Mouse (Mus musculus) cerebellum, adult 2 months (tissue): ENCODE data around the gene Gm36210. TPM values are rescaled to one million over a fixed set of nuclear protein-coding genes. Genes with fewer than 3 reads are reported as not detected.
A peak's percentile ranks its signal among the peaks of the same experiment; 100 is the strongest.
"Not testable (repeated sequence)": the region's sequence is repeated elsewhere in the genome, so short reads cannot be mapped to it uniquely, and the experiment has no call there.

Experiments used
- DNase-seq, 2 experiments: peaks; one replicate each; pipeline ENCODE4 v3.0.0; 2021
- H3K27ac ChIP-seq: fragments of 200-500 bp; 2 replicates; pipeline ENCODE4 v1.5.1; 2012; ENCODE audit warnings: low read length, control low read depth, inconsistent platforms; ENCODE audit not compliant: insufficient read depth
- H3K27me3 ChIP-seq: fragments of 200-500 bp; 2 replicates; pipeline ENCODE4 v1.6.1; 2012; ENCODE audit warnings: inconsistent platforms, mild to moderate bottlenecking, low read length, moderate library complexity; ENCODE audit not compliant: control insufficient read depth, insufficient read depth
- H3K4me1 ChIP-seq: fragments of 200-500 bp; 2 replicates; pipeline ENCODE4 v1.6.1; 2011; ENCODE audit warnings: low read length; ENCODE audit not compliant: control insufficient read depth, insufficient read depth
- H3K4me3 ChIP-seq: fragments of 200-500 bp; replicated peaks from 2 replicates; pipeline ENCODE3; 2011; ENCODE audit warnings: mild to moderate bottlenecking, low read depth, low read length, control low read depth; ENCODE audit not compliant: insufficient read depth
- CTCF ChIP-seq: fragments of 200-500 bp; IDR thresholded peaks from 2 replicates; pipeline ENCODE4 v1.5.1; 2011; ENCODE audit warnings: low read depth, mild to moderate bottlenecking, control low read depth, low read length, moderate library complexity, borderline replicate concordance; ENCODE audit not compliant: insufficient read depth
- POLR2A ChIP-seq: fragments of 200-500 bp; IDR thresholded peaks from 2 replicates; pipeline ENCODE4 v1.6.1; 2011; ENCODE audit warnings: low read length, control low read depth, borderline replicate concordance; ENCODE audit not compliant: insufficient read depth
- WGBS: fragments of 180-500 bp; shearing (Covaris S2); methylation state at CpG from one replicate; pipeline ENCODE4 v1.1.7; 2018; 5-methylcytosine and 5-hydroxymethylcytosine counted together
- polyA plus RNA-seq: library from polyadenylated mRNA; depleted of rRNA; stranded (reverse); fragments of >200 nt; gene quantifications from 2 replicates; pipeline ENCODE4 v1.2.3, GENCODE M21; 2012

The Gm36210 gene
- polyA plus RNA-seq, 1 experiment = 0.61 TPM

DNA sequence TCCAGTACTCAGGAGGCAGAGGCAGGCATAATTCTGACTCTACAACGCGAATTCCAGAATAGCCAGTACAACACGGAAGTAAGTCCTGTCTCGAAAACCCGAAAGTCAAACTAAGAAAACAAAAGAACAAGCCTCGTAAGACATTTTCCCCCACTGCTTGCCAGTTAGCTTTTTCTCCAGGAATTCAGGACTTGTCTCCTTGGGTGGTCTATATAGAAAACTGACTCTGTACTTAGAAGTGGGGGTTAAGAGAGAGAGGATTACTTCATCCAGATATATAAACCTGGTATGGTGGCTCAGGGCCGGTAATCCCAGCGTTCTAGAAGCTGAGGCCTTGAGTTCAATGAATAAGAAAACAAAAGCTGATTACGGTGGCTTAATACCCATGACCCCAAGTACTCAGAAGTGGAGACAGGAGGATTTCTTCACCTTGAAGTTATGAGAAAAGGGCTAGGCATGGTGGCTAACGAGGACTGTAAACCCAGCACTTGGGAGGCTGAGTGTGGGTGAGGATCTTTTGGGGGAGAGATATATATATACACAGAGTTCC, 39.6 kb downstream of the Gm36210 start:
- Histone ChIP-seq H3K27ac (peak overlapping the region; percentile 68), H3K4me1 (peaks cover 3% of the 10 kb centered on the region), H3K4me3 (peak overlapping the region; percentile 83), H3K27me3 (no peaks in the 10 kb centered on the region)
- DNase-seq = no peak
- WGBS = 43% methylated on average over 10 of the region's 10 CpGs
- TF ChIP-seq CTCF (no peak), POLR2A (no peak)

DNA sequence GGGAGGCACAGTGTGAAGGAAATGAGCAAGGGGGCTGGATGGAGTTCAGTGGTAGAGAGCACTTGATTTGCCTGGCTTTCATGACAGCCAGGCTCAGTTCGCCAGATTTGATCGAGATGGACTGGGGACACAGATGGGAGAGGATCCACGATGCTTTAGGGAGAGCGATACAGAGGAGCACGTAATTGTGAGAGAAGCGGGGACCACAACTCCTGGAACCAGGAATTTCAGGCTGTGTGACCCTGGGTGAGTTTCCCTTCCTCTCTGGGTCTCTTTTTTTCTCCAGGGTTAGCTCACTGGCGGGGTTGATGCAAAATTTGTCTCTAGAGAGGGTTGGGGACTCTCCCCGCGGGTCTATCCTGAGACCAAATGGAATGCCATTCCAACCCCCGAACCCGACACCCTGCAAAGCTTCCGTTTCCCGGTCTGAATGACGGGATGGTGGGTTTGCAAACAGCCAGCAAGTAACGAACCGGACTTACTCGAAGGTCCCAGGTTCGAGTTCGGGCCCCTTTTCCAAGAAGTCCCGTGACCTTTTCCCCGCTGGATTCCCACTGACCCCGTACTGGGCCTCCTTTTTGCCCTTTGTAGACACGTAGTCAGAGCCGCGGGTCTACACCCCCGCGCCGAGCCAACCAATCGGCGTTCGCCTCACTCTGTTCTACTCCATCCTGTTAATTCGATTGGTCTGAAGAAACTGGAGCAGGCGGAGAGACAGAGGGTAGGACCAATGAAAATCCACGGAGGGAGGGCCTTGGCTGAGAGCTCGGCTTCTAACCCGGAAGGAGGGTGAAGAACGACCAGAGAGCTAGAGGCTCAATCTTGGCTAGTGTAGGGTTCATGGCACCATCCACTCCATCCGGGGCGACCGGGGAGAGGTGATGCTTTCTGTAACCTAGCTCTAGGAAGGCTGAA, 40.5 kb downstream of the Gm36210 start:
- 3% methylated on average over 40 of the region's 40 CpGs for WGBS
- peak overlapping the region; percentile 79 for H3K27ac ChIP-seq
- no peaks in the 10 kb centered on the region for H3K27me3 ChIP-seq
- DNase-seq = peak; percentile 98 to 99
- TF ChIP-seq CTCF (no peak), POLR2A (peak; percentile 91; the same call in 1 of the 2 replicates)
- H3K4me1 ChIP-seq = peaks cover 3% of the 10 kb centered on the region
- H3K4me3 ChIP-seq = peak overlapping the region; percentile 83

DNA sequence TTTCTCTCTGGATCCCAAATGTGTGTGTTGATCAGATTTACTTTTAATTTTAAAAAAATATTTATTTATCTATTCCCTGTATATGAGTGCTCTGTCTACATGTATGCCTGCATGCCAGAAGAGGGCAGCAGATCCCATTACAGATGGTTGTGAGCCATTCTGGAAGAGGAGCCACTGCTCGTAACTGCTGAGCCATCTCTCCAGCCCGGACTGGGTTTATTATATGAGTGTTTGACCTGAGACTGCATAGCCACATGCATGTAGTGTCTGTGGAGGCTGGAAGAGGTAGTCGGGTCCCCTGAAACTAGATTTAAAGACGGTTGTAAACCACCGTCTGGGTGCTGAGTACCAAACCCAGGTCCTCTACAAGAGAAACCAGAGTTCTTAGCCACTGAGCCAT, 41.2 kb downstream of the Gm36210 start:
- H3K27ac ChIP-seq = peak overlapping the region; percentile 79; the same call in 1 of the 2 replicates

GRCm38 (mm10) chr7:4864130-4864845, 42.0 kb downstream of the Gm36210 start:
- no peak for DNase-seq
- Histone ChIP-seq H3K27ac (no peak overlapping the region), H3K27me3 (no peaks in the 10 kb centered on the region), H3K4me3 (no peak overlapping the region), H3K4me1 (peaks cover 3% of the 10 kb centered on the region)
- TF ChIP-seq POLR2A (no peak), CTCF (no peak)
- 87% methylated on average over 5 of the region's 5 CpGs for WGBS

More for the DNA sequence above, 41.2 kb downstream of the Gm36210 start:
- Histone ChIP-seq H3K27me3 (no peaks in the 10 kb centered on the region), H3K4me3 (peak overlapping the region; percentile 83), H3K4me1 (peaks cover 3% of the 10 kb centered on the region)
- 60% methylated on average over 5 of the region's 5 CpGs for WGBS
- no peak for TF ChIP-seq POLR2A
- TF ChIP-seq CTCF = peak; percentile 36; the same call in 1 of the 2 replicates
- peak; percentile 56 to 65 for DNase-seq

GRCm38 (mm10) chr7:4863541-4864080, 42.7 kb downstream of the Gm36210 start:
- WGBS = 78% methylated on average over 7 of the region's 7 CpGs
- Histone ChIP-seq H3K4me3 (no peak overlapping the region), H3K27ac (peak overlapping the region; percentile 40; the same call in 1 of the 2 replicates), H3K27me3 (no peaks in the 10 kb centered on the region), H3K4me1 (peaks cover 3% of the 10 kb centered on the region)
- no peak for DNase-seq
- no peak for TF ChIP-seq POLR2A
- no peak for TF ChIP-seq CTCF

GRCm38 (mm10) chr7:4863041-4863440, 43.3 kb downstream of the Gm36210 start:
- DNase-seq = peak; percentile 58 to 59
- WGBS = 3% methylated on average over 1 of the region's 1 CpGs
- Histone ChIP-seq H3K27ac (peak overlapping the region; percentile 40; the same call in 1 of the 2 replicates), H3K4me1 (peaks cover 3% of the 10 kb centered on the region), H3K4me3 (no peak overlapping the region), H3K27me3 (no peaks in the 10 kb centered on the region)
- TF ChIP-seq CTCF (no peak), POLR2A (no peak)

DNA sequence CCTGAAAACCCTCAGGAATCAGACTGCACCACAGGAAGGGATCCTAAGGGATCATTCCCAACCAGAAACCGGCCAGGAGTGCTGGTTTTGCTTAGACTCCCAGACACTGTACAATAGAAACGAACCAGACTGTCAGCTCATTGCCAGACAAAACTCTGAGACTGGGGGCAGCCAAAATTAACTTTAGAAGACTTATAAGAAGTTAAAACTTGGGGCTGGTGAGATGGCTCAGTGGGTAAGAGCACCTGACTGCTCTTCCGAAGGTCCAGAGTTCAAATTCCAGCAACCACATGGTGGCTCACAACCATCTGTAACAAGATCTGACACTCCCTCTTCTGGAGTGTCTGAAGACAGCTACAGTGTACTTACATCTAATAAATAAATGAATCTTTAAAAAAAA, 45.4 kb downstream of the Gm36210 start:
- 69% methylated on average over 3 of the region's 3 CpGs for WGBS
- H3K4me3 ChIP-seq, H3K27me3 ChIP-seq, H3K27ac ChIP-seq, H3K4me1 ChIP-seq, DNase-seq: not testable (repeated sequence)
